Mouse (Mus musculus): ENCODE results near the gene Gpc2. TPM values are rescaled to one million over a fixed set of nuclear protein-coding genes. Genes with fewer than 3 reads are reported as not detected.

The Gpc2 gene
- total and polyA plus RNA-seq, 2 experiments from 2014 or later = 50.5 to 134 TPM

GRCm38 (mm10) chr5:138264207-138264578 is 15.6 kb downstream of the Gpc2 start:
- ATAC-seq (ENCODE audit: low FRiP score) (no peak), DNase-seq (ENCODE audit: low spot score) (no peak)
- Histone ChIP-seq H3K36me3 (ENCODE audit: insufficient read depth, low read length) (peaks cover 22% of the 10 kb centered on the region), H3K4me3 (ENCODE audit: low read depth, low read length) (peak overlapping the region; percentile 94), H3K4me1 (ENCODE audit: insufficient read depth, low read length) (peaks cover 4% of the 10 kb centered on the region; the same call in 1 of the 2 replicates), H3K4me2 (ENCODE audit: low read depth, low read length, poor library complexity, severe bottlenecking) (peak overlapping the region; percentile 63), H3K27me3 (ENCODE audit: insufficient read depth, low read length) (no peaks in the 10 kb centered on the region), H3K9ac (replicated peaks; ENCODE audit: low read length, poor library complexity, severe bottlenecking) (peak overlapping the region; percentile 95), H3K27ac (ENCODE audit: low read depth, low read length) (0 out of 2 replicates have a peak overlapping the region, but pooled peaks have one; percentile 47), H3K9me3 (ENCODE audit: low read length) (no peaks in the 10 kb centered on the region)
- WGBS = 12% methylated on average over 6 of the region's 6 CpGs
- TF ChIP-seq CTCF (IDR thresholded peaks at IDR 0.05) = no peak

- peak; percentile 33; the same call in 1 of the 2 replicates for TF ChIP-seq CTCF (IDR thresholded peaks at IDR 0.05)
- H3K27ac ChIP-seq (ENCODE audit: low read depth, low read length) = peak within 1 kb of the TSS; percentile 79
- under 1% methylated on average over 59 of the region's 71 CpGs for WGBS
- H3K9me3 ChIP-seq (ENCODE audit: low read length) = no peaks in the 10 kb centered on the region
- H3K4me3 ChIP-seq (ENCODE audit: low read depth, low read length) = peak within 1 kb of the TSS; percentile 94
- ATAC-seq (ENCODE audit: low FRiP score) (peak; percentile 90), DNase-seq (ENCODE audit: low spot score) (peak; percentile 95)
- H3K27me3 ChIP-seq (ENCODE audit: insufficient read depth, low read length) = no peaks in the 10 kb centered on the region
- H3K9ac ChIP-seq (replicated peaks; ENCODE audit: low read length, poor library complexity, severe bottlenecking) = peak within 1 kb of the TSS; percentile 95
- H3K36me3 ChIP-seq (ENCODE audit: insufficient read depth, low read length) = peaks cover 28% of the 10 kb centered on the region
- peak within 1 kb of the TSS; percentile 63 for H3K4me2 ChIP-seq (ENCODE audit: low read depth, low read length, poor library complexity, severe bottlenecking)
- peaks cover 4% of the 10 kb centered on the region; the same call in 1 of the 2 replicates for H3K4me1 ChIP-seq (ENCODE audit: insufficient read depth, low read length)
These were observed 16.3 kb downstream of the Gpc2 start, which contains the start of gene BC037034 for GRCm38 (mm10) chr5:138263260-138264206. Gene BC037034 (minus strand): TSS chr5:138264033.

GRCm38 (mm10) chr5:138262582-138263240 is 17.1 kb downstream of the Gpc2 start:
- H3K27me3 ChIP-seq (ENCODE audit: insufficient read depth, low read length) = no peaks in the 10 kb centered on the region
- peaks cover 30% of the 10 kb centered on the region for H3K36me3 ChIP-seq (ENCODE audit: insufficient read depth, low read length)
- H3K9me3 ChIP-seq (ENCODE audit: low read length) = no peaks in the 10 kb centered on the region
- ATAC-seq (ENCODE audit: low FRiP score) (no peak), DNase-seq (ENCODE audit: low spot score) (no peak)
- peak overlapping the region; percentile 95 for H3K9ac ChIP-seq (replicated peaks; ENCODE audit: low read length, poor library complexity, severe bottlenecking)
- peak overlapping the region; percentile 79; the same call in 1 of the 2 replicates for H3K27ac ChIP-seq (ENCODE audit: low read depth, low read length)
- peak overlapping the region; percentile 63 for H3K4me2 ChIP-seq (ENCODE audit: low read depth, low read length, poor library complexity, severe bottlenecking)
- no peak for TF ChIP-seq CTCF (IDR thresholded peaks at IDR 0.05)
- H3K4me3 ChIP-seq (ENCODE audit: low read depth, low read length) = peak overlapping the region; percentile 94
- 66% methylated on average over 18 of the region's 18 CpGs for WGBS
- peaks cover 4% of the 10 kb centered on the region; the same call in 1 of the 2 replicates for H3K4me1 ChIP-seq (ENCODE audit: insufficient read depth, low read length)

GRCm38 (mm10) chr5:138262001-138262400 is 17.8 kb downstream of the Gpc2 start:
- Histone ChIP-seq H3K4me3 (ENCODE audit: low read depth, low read length) (no peak overlapping the region), H3K4me1 (ENCODE audit: insufficient read depth, low read length) (peaks cover 4% of the 10 kb centered on the region; the same call in 1 of the 2 replicates), H3K4me2 (ENCODE audit: low read depth, low read length, poor library complexity, severe bottlenecking) (no peak overlapping the region), H3K9me3 (ENCODE audit: low read length) (no peaks in the 10 kb centered on the region), H3K27me3 (ENCODE audit: insufficient read depth, low read length) (no peaks in the 10 kb centered on the region), H3K27ac (ENCODE audit: low read depth, low read length) (no peak overlapping the region), H3K36me3 (ENCODE audit: insufficient read depth, low read length) (peaks cover 33% of the 10 kb centered on the region), H3K9ac (replicated peaks; ENCODE audit: low read length, poor library complexity, severe bottlenecking) (no peak overlapping the region)
- TF ChIP-seq CTCF (IDR thresholded peaks at IDR 0.05) = no peak
- DNase-seq (ENCODE audit: low spot score) (no peak), ATAC-seq (ENCODE audit: low FRiP score) (no peak)
- WGBS = 84% methylated on average over 4 of the region's 4 CpGs

DNA sequence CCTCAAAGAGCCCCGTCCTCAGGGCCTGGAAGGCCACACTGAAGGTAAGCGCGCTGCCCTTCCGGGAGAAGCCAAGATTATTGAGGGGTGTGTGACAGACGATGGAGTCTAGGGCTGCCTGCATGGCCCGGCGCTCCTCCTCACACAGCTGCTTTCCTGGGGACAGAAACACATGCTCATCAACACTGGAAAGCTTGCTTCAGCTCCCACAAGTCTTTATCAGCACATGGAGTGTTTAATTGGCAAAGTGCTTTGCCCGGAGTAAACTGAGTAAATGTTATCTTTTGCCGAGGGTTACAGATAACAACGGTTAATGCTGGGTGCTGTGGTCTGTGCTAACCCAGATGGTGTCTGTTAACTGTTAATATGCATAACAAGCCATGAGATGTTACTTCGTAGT is 19.0 kb downstream of the Gpc2 start:
- H3K27ac ChIP-seq (ENCODE audit: low read depth, low read length) = no peak overlapping the region
- no peak for DNase-seq (ENCODE audit: low spot score)
- H3K4me3 ChIP-seq (ENCODE audit: low read depth, low read length) = no peak overlapping the region
- no peaks in the 10 kb centered on the region for H3K9me3 ChIP-seq (ENCODE audit: low read length)
- peaks cover 33% of the 10 kb centered on the region for H3K36me3 ChIP-seq (ENCODE audit: insufficient read depth, low read length)
- no peak overlapping the region for H3K9ac ChIP-seq (replicated peaks; ENCODE audit: low read length, poor library complexity, severe bottlenecking)
- no peak for ATAC-seq (ENCODE audit: low FRiP score)
- H3K27me3 ChIP-seq (ENCODE audit: insufficient read depth, low read length) = no peaks in the 10 kb centered on the region
- H3K4me1 ChIP-seq (ENCODE audit: insufficient read depth, low read length) = peaks cover 6% of the 10 kb centered on the region; the same call in 1 of the 2 replicates
- 93% methylated on average over 11 of the region's 11 CpGs for WGBS
- no peak overlapping the region for H3K4me2 ChIP-seq (ENCODE audit: low read depth, low read length, poor library complexity, severe bottlenecking)
- no peak for TF ChIP-seq CTCF (IDR thresholded peaks at IDR 0.05)
